Mouse (Mus musculus): ENCODE measurements around the gene Cchcr1. TPM values are rescaled to one million over a fixed set of nuclear protein-coding genes. Genes with fewer than 3 reads are reported as not detected.

Gene Cchcr1
- polyA plus RNA-seq, 1 experiment: 13.4 TPM

- no peaks in the 10 kb centered on the region for H3K9me3 ChIP-seq (replicated peaks; ENCODE audit: control insufficient read depth, insufficient read depth, low read length, poor library complexity, severe bottlenecking)
- no peak overlapping the region for H3K9ac ChIP-seq (ENCODE audit: low read depth, poor library complexity, severe bottlenecking)
- H3K36me3 ChIP-seq (ENCODE audit: control insufficient read depth, insufficient read depth, low read length, poor library complexity, severe bottlenecking): no peaks in the 10 kb centered on the region
- H3K27me3 ChIP-seq (ENCODE audit: control insufficient read depth, insufficient read depth, low read length, poor library complexity, severe bottlenecking): no peaks in the 10 kb centered on the region
- no peak overlapping the region for H3K4me3 ChIP-seq (ENCODE audit: low read depth, low read length)
- H3K4me1 ChIP-seq (ENCODE audit: control insufficient read depth, insufficient read depth, low read length): peaks cover 5% of the 10 kb centered on the region
- TF ChIP-seq CTCF (IDR thresholded peaks at IDR 0.05; ENCODE audit: low read depth, low read length): peak; percentile 90
- TF ChIP-seq POLR2A (IDR thresholded peaks at IDR 0.05; ENCODE audit: insufficient read depth, low read length): no peak
- H3K27ac ChIP-seq (ENCODE audit: insufficient read depth, low read length): no peak overlapping the region
These were observed 27.8 kb downstream of the Cchcr1 start for GRCm38 (mm10) chr17:35544680-35545079.

GRCm38 (mm10) chr17:35547465-35547864 is 30.6 kb downstream of the Cchcr1 start:
- TF ChIP-seq POLR2A (IDR thresholded peaks at IDR 0.05; ENCODE audit: insufficient read depth, low read length) (no peak), CTCF (IDR thresholded peaks at IDR 0.05; ENCODE audit: low read depth, low read length) (peak; percentile 47), EP300 (IDR thresholded peaks at IDR 0.05; ENCODE audit: insufficient read depth, low read depth, low read length) (0 out of 2 replicates have a peak, but pooled peaks have one; percentile 29)
- Histone ChIP-seq H3K27me3 (ENCODE audit: control insufficient read depth, insufficient read depth, low read length, poor library complexity, severe bottlenecking) (no peaks in the 10 kb centered on the region), H3K36me3 (ENCODE audit: control insufficient read depth, insufficient read depth, low read length, poor library complexity, severe bottlenecking) (no peaks in the 10 kb centered on the region), H3K9ac (ENCODE audit: low read depth, poor library complexity, severe bottlenecking) (peak overlapping the region; percentile 21), H3K4me1 (ENCODE audit: control insufficient read depth, insufficient read depth, low read length) (peaks cover 11% of the 10 kb centered on the region), H3K27ac (ENCODE audit: insufficient read depth, low read length) (peak overlapping the region; percentile 91), H3K4me3 (ENCODE audit: low read depth, low read length) (peak overlapping the region; percentile 47), H3K9me3 (replicated peaks; ENCODE audit: control insufficient read depth, insufficient read depth, low read length, poor library complexity, severe bottlenecking) (no peaks in the 10 kb centered on the region)

- H3K9ac ChIP-seq (ENCODE audit: low read depth, poor library complexity, severe bottlenecking): no peak overlapping the region
- no peak overlapping the region for H3K4me3 ChIP-seq (ENCODE audit: low read depth, low read length)
- peaks cover 10% of the 10 kb centered on the region for H3K4me1 ChIP-seq (ENCODE audit: control insufficient read depth, insufficient read depth, low read length)
- peak overlapping the region; percentile 91 for H3K27ac ChIP-seq (ENCODE audit: insufficient read depth, low read length)
- no peak for TF ChIP-seq EP300 (IDR thresholded peaks at IDR 0.05; ENCODE audit: insufficient read depth, low read depth, low read length)
- no peak for TF ChIP-seq POLR2A (IDR thresholded peaks at IDR 0.05; ENCODE audit: insufficient read depth, low read length)
- TF ChIP-seq CTCF (IDR thresholded peaks at IDR 0.05; ENCODE audit: low read depth, low read length): no peak
- no peaks in the 10 kb centered on the region for H3K9me3 ChIP-seq (replicated peaks; ENCODE audit: control insufficient read depth, insufficient read depth, low read length, poor library complexity, severe bottlenecking)
- H3K36me3 ChIP-seq (ENCODE audit: control insufficient read depth, insufficient read depth, low read length, poor library complexity, severe bottlenecking): no peaks in the 10 kb centered on the region
- no peaks in the 10 kb centered on the region for H3K27me3 ChIP-seq (ENCODE audit: control insufficient read depth, insufficient read depth, low read length, poor library complexity, severe bottlenecking)
These were observed 31.7 kb downstream of the Cchcr1 start for GRCm38 (mm10) chr17:35548636-35549035.

GRCm38 (mm10) chr17:35549437-35550142 is 32.7 kb downstream of the Cchcr1 start:
- Histone ChIP-seq H3K27me3 (ENCODE audit: control insufficient read depth, insufficient read depth, low read length, poor library complexity, severe bottlenecking) (no peaks in the 10 kb centered on the region), H3K9ac (ENCODE audit: low read depth, poor library complexity, severe bottlenecking) (no peak overlapping the region; the same call in 1 of the 2 replicates), H3K4me1 (ENCODE audit: control insufficient read depth, insufficient read depth, low read length) (peaks cover 8% of the 10 kb centered on the region), H3K27ac (ENCODE audit: insufficient read depth, low read length) (peak overlapping the region; percentile 37; the same call in 1 of the 2 replicates), H3K36me3 (ENCODE audit: control insufficient read depth, insufficient read depth, low read length, poor library complexity, severe bottlenecking) (no peaks in the 10 kb centered on the region), H3K4me3 (ENCODE audit: low read depth, low read length) (no peak overlapping the region), H3K9me3 (replicated peaks; ENCODE audit: control insufficient read depth, insufficient read depth, low read length, poor library complexity, severe bottlenecking) (no peaks in the 10 kb centered on the region)
- TF ChIP-seq POLR2A (IDR thresholded peaks at IDR 0.05; ENCODE audit: insufficient read depth, low read length) (no peak), EP300 (IDR thresholded peaks at IDR 0.05; ENCODE audit: insufficient read depth, low read depth, low read length) (no peak), CTCF (IDR thresholded peaks at IDR 0.05; ENCODE audit: low read depth, low read length) (no peak)

- H3K27ac ChIP-seq (ENCODE audit: insufficient read depth, low read length): no peak overlapping the region
- H3K9me3 ChIP-seq (replicated peaks; ENCODE audit: control insufficient read depth, insufficient read depth, low read length, poor library complexity, severe bottlenecking): no peaks in the 10 kb centered on the region
- peak; percentile 2 for TF ChIP-seq CTCF (IDR thresholded peaks at IDR 0.05; ENCODE audit: low read depth, low read length)
- TF ChIP-seq POLR2A (IDR thresholded peaks at IDR 0.05; ENCODE audit: insufficient read depth, low read length): no peak
- no peak overlapping the region for H3K4me3 ChIP-seq (ENCODE audit: low read depth, low read length)
- no peaks in the 10 kb centered on the region for H3K27me3 ChIP-seq (ENCODE audit: control insufficient read depth, insufficient read depth, low read length, poor library complexity, severe bottlenecking)
- peaks cover 8% of the 10 kb centered on the region for H3K4me1 ChIP-seq (ENCODE audit: control insufficient read depth, insufficient read depth, low read length)
- no peaks in the 10 kb centered on the region for H3K36me3 ChIP-seq (ENCODE audit: control insufficient read depth, insufficient read depth, low read length, poor library complexity, severe bottlenecking)
- no peak overlapping the region for H3K9ac ChIP-seq (ENCODE audit: low read depth, poor library complexity, severe bottlenecking)
These were observed 33.2 kb downstream of the Cchcr1 start for GRCm38 (mm10) chr17:35550143-35550494.

DNA sequence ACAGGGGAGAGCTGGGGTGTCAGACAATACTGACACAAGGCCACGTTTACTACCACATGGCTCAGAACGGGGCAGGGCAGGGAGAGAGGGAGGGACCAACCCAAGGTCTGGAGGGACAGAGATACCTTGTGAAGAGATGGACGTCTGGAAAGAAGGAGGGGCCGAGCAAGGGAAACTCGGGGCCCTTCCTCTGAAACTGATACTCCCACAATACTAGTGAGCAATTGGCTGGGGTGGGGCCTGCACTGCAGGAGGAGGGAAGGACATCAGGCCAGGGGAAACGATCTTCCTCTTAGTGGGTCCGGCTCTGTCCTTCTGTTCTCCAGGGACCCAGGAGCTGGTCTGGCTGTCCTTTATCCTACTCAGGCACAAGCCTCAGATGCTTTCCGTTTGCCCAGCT is 34.0 kb downstream of the Cchcr1 start:
- TF ChIP-seq CTCF (IDR thresholded peaks at IDR 0.05; ENCODE audit: low read depth, low read length) (no peak), POLR2A (IDR thresholded peaks at IDR 0.05; ENCODE audit: insufficient read depth, low read length) (no peak), EP300 (IDR thresholded peaks at IDR 0.05; ENCODE audit: insufficient read depth, low read depth, low read length) (no peak)
- no peak overlapping the region for H3K27ac ChIP-seq (ENCODE audit: insufficient read depth, low read length)
- no peaks in the 10 kb centered on the region for H3K9me3 ChIP-seq (replicated peaks; ENCODE audit: control insufficient read depth, insufficient read depth, low read length, poor library complexity, severe bottlenecking)
- no peaks in the 10 kb centered on the region for H3K36me3 ChIP-seq (ENCODE audit: control insufficient read depth, insufficient read depth, low read length, poor library complexity, severe bottlenecking)
- H3K4me3 ChIP-seq (ENCODE audit: low read depth, low read length): no peak overlapping the region
- H3K27me3 ChIP-seq (ENCODE audit: control insufficient read depth, insufficient read depth, low read length, poor library complexity, severe bottlenecking): no peaks in the 10 kb centered on the region
- no peak overlapping the region for H3K9ac ChIP-seq (ENCODE audit: low read depth, poor library complexity, severe bottlenecking)
- peaks cover 9% of the 10 kb centered on the region for H3K4me1 ChIP-seq (ENCODE audit: control insufficient read depth, insufficient read depth, low read length)

All from ES-Bruce4 (cell line).